Mouse (Mus musculus): ENCODE results near the gene Dhx16. TPM values are rescaled to one million over a fixed set of nuclear protein-coding genes. Genes with fewer than 3 reads are reported as not detected.
"Not testable (repeated sequence)": the region's sequence is repeated elsewhere in the genome, so short reads cannot be mapped to it uniquely, and the experiment has no call there.

Dhx16 gene
- polyA plus RNA-seq, 1 experiment from 2014 or later: 51.3 TPM

DNA sequence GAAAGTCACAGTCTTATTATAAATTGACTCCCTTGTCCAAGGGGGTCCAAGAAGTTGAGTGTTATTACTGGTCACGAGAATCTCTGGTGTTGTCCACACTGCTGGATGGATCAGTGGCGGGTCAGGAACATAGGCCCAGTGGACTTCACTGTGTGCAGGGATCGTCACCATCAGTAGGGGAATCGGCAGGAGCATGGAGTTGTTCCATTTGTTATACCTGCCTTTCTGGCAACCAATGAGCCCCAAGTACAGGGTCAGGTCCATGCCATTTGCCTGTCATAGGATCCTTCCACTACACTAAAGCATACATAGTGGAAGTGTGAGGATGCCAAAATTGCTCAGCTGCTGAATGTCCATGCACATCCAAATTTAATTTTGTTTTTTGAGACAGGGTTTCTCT is 53.0 kb downstream of the Dhx16 start:
- no peak for DNase-seq (ENCODE audit: low spot score)
- no peak for ATAC-seq (ENCODE audit: insufficient read depth, low FRiP score, low TSS enrichment)
- 92% methylated on average over 4 of the region's 4 CpGs for WGBS
- Histone ChIP-seq H3K4me3 (ENCODE audit: low read depth, low read length) (no peak overlapping the region), H3K27ac (ENCODE audit: low read depth, low read length) (no peak overlapping the region), H3K36me3 (ENCODE audit: control insufficient read depth, insufficient read depth, low read length) (peaks cover 24% of the 10 kb centered on the region), H3K4me2 (ENCODE audit: low read depth) (no peak overlapping the region), H3K4me1 (ENCODE audit: control insufficient read depth, insufficient read depth, low read length) (no peaks in the 10 kb centered on the region), H3K9me3 (ENCODE audit: control insufficient read depth, low read length) (no peaks in the 10 kb centered on the region), H3K9ac (ENCODE audit: low read length) (no peak overlapping the region), H3K27me3 (ENCODE audit: control insufficient read depth, insufficient read depth, low read length) (no peaks in the 10 kb centered on the region)

DNA sequence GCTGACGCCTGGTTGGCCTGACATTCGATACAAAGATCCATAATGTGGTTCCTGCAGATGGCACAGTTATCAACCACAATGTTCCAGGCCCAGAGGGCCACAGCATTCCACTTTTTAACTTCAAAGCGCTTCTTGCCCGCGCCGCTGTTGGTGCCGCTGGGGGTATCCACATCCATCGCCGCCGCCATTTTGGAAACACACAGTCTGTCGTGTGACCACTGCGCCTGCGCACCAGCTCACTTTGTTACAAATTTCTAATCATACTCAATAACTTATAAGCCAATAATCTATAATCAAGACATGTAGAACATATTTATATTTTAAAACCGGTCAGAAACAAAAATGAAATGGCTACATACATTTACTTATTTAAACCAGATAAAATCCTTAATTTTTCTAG is 56.1 kb downstream of the Dhx16 start:
- ATAC-seq (ENCODE audit: insufficient read depth, low FRiP score, low TSS enrichment); H3K27ac ChIP-seq (ENCODE audit: low read depth, low read length); H3K27me3 ChIP-seq (ENCODE audit: control insufficient read depth, insufficient read depth, low read length); H3K9ac ChIP-seq (ENCODE audit: low read length); H3K9me3 ChIP-seq (ENCODE audit: control insufficient read depth, low read length); H3K4me2 ChIP-seq (ENCODE audit: low read depth); H3K4me3 ChIP-seq (ENCODE audit: low read depth, low read length); DNase-seq (ENCODE audit: low spot score); H3K4me1 ChIP-seq (ENCODE audit: control insufficient read depth, insufficient read depth, low read length); H3K36me3 ChIP-seq (ENCODE audit: control insufficient read depth, insufficient read depth, low read length): not testable (repeated sequence)
- WGBS: 87% methylated on average over 14 of the region's 14 CpGs

DNA sequence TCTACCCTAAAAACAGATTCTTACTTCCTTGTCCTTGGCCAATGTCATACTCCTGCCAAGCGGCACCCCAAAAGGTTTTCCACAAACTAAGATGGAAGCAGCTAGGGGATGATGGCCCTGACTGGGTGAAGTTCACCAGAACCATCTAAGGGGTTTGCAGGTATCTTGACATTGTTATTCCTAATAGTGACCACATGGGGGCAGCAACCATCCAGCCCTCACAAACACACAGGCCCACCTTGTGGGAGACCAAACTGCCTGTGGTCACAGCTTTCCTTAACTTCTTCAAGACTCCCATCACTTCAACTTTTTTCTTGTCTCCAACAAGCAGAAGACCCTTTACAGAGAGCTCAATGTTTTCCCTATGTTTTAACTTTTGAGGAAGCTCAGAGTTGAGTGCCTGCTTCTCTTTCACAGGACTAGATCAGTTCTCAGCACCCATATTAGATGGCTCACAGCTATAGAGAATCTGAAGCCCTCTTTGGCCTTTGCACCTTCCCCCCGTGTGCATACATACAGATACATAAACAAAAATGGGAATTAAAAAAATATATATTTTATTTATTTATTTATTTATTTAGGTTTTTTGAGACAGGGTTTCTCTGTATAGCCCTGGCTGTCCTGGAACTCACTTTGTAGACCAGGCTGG is 58.2 kb downstream of the Dhx16 start:
- Histone ChIP-seq H3K27ac (ENCODE audit: low read depth, low read length) (no peak overlapping the region), H3K4me1 (ENCODE audit: control insufficient read depth, insufficient read depth, low read length) (no peaks in the 10 kb centered on the region), H3K27me3 (ENCODE audit: control insufficient read depth, insufficient read depth, low read length) (no peaks in the 10 kb centered on the region), H3K4me3 (ENCODE audit: low read depth, low read length) (no peak overlapping the region), H3K9me3 (ENCODE audit: control insufficient read depth, low read length) (no peaks in the 10 kb centered on the region), H3K36me3 (ENCODE audit: control insufficient read depth, insufficient read depth, low read length) (no peaks in the 10 kb centered on the region), H3K9ac (ENCODE audit: low read length) (no peak overlapping the region), H3K4me2 (ENCODE audit: low read depth) (no peak overlapping the region)
- DNase-seq (ENCODE audit: low spot score) (peak; percentile 57), ATAC-seq (ENCODE audit: insufficient read depth, low FRiP score, low TSS enrichment) (peak; percentile 61; the same call in 1 of the 2 replicates)
- 42% methylated on average over 2 of the region's 2 CpGs for WGBS

DNA sequence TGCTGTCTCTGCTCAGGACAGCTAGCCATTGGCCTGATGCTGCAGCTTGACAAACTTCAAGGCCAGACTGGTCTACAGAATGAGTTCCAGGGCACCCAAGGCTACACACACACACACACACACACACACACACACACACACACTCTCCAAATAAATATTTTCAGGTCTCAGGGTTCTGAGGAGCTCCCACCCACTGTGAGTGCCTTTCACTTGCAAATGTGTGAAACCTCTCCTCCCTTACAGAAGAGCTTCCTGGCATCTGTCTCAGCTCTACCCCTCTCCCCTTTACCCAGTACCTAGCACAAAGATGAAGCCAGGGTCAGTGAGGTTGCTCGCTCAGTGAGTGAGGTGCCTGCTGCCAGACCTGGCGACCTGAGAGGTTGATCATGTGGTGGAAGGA is 59.5 kb downstream of the Dhx16 start:
- DNase-seq (ENCODE audit: low spot score): no peak
- Histone ChIP-seq H3K27me3 (ENCODE audit: control insufficient read depth, insufficient read depth, low read length) (no peaks in the 10 kb centered on the region), H3K4me1 (ENCODE audit: control insufficient read depth, insufficient read depth, low read length) (no peaks in the 10 kb centered on the region), H3K36me3 (ENCODE audit: control insufficient read depth, insufficient read depth, low read length) (no peaks in the 10 kb centered on the region), H3K4me2 (ENCODE audit: low read depth) (no peak overlapping the region), H3K9me3 (ENCODE audit: control insufficient read depth, low read length) (no peaks in the 10 kb centered on the region), H3K4me3 (ENCODE audit: low read depth, low read length) (no peak overlapping the region), H3K27ac (ENCODE audit: low read depth, low read length) (no peak overlapping the region), H3K9ac (ENCODE audit: low read length) (no peak overlapping the region)
- WGBS: 50% methylated on average over 2 of the region's 2 CpGs
- no peak for ATAC-seq (ENCODE audit: insufficient read depth, low FRiP score, low TSS enrichment)

DNA sequence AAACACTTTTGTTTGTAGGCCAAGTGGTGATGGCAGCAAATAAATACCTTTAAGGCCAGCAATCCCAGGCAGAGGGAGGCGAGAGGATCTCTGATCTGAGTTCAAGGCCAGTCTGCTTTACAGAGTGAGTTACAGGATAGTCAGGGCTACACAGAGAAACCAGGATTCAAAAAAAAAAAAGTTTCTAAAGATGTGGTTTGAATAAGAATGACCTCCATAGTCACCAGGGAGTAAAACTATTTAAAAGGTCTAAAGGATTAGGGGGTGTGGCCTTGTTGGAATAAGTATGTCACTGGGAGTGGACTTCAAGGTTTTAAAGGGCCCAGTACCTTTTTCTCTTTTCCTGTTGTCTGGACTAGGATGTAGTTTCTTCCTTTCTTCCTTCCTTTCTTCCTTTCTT is 60.3 kb downstream of the Dhx16 start:
- Histone ChIP-seq H3K27ac (ENCODE audit: low read depth, low read length) (no peak overlapping the region), H3K36me3 (ENCODE audit: control insufficient read depth, insufficient read depth, low read length) (no peaks in the 10 kb centered on the region), H3K4me2 (ENCODE audit: low read depth) (no peak overlapping the region), H3K9me3 (ENCODE audit: control insufficient read depth, low read length) (no peaks in the 10 kb centered on the region), H3K9ac (ENCODE audit: low read length) (no peak overlapping the region), H3K4me1 (ENCODE audit: control insufficient read depth, insufficient read depth, low read length) (no peaks in the 10 kb centered on the region), H3K4me3 (ENCODE audit: low read depth, low read length) (no peak overlapping the region), H3K27me3 (ENCODE audit: control insufficient read depth, insufficient read depth, low read length) (no peaks in the 10 kb centered on the region)
- ATAC-seq (ENCODE audit: insufficient read depth, low FRiP score, low TSS enrichment) (no peak), DNase-seq (ENCODE audit: low spot score) (no peak)
- WGBS: 59% methylated on average over 1 of the region's 1 CpGs

MicroRNAs within 50 kb of the gene (microRNA counts, 519-probe panel; counts per million panel counts)
- microRNA mmu-miR-1894-3p (171 counts per million, percentile 57 among the panel's probes with 10 or more counts), microRNA mmu-miR-1894-5p (171 counts per million, percentile 57 among the panel's probes with 10 or more counts)

Small RNAs within 50 kb of the gene (microRNA-seq; reads per million reads assigned to microRNA genes)
- gene Gm28033 (2.1 reads per million), gene Mir1894 (not detected)

Other genes with a start within 250 kb of the Dhx16 start
- gene Mucl3, start 236.1 kb upstream of the Dhx16 start, polyA plus RNA-seq (2014; fragmentation: Nextera tagmentation; extraction: Ambion mirVana): 0.09 TPM in 1 of 2 replicates, not detected in the other
- 13.1 and 15.0 TPM in 2 replicates for gene Vars2, start 212.2 kb upstream of the Dhx16 start, polyA plus RNA-seq (2014; fragmentation: Nextera tagmentation; extraction: Ambion mirVana)
- 42.9 and 46.1 TPM in 2 replicates for gene Gtf2h4, start 206.1 kb upstream of the Dhx16 start, polyA plus RNA-seq (2014; fragmentation: Nextera tagmentation; extraction: Ambion mirVana)
- gene Ddr1, start 175.2 kb upstream of the Dhx16 start, polyA plus RNA-seq (2014; fragmentation: Nextera tagmentation; extraction: Ambion mirVana): 95.8 and 98.1 TPM in 2 replicates
- gene Ier3, start 58.1 kb upstream of the Dhx16 start, polyA plus RNA-seq (2014; fragmentation: Nextera tagmentation; extraction: Ambion mirVana): 2.0 and 2.8 TPM in 2 replicates
- gene Flot1, start 56.6 kb upstream of the Dhx16 start, polyA plus RNA-seq (2014; fragmentation: Nextera tagmentation; extraction: Ambion mirVana): 48.5 and 52.3 TPM in 2 replicates
- gene Tubb5, start 41.5 kb upstream of the Dhx16 start, polyA plus RNA-seq (2014; fragmentation: Nextera tagmentation; extraction: Ambion mirVana): 1,543 and 1,545 TPM in 2 replicates
- gene Mdc1, start 38.3 kb upstream of the Dhx16 start, polyA plus RNA-seq (2014; fragmentation: Nextera tagmentation; extraction: Ambion mirVana): 15.0 and 18.3 TPM in 2 replicates
- 47.3 and 50.3 TPM in 2 replicates for gene Nrm, start 18.5 kb upstream of the Dhx16 start, polyA plus RNA-seq (2014; fragmentation: Nextera tagmentation; extraction: Ambion mirVana)
- gene Ppp1r18, start 14.2 kb upstream of the Dhx16 start, polyA plus RNA-seq (2014; fragmentation: Nextera tagmentation; extraction: Ambion mirVana): 34.9 and 39.3 TPM in 2 replicates
- 23.7 and 28.5 TPM in 2 replicates for gene 2310061I04Rik, start 17.6 kb downstream of the Dhx16 start, polyA plus RNA-seq (2014; fragmentation: Nextera tagmentation; extraction: Ambion mirVana)
- 213 and 214 TPM in 2 replicates for gene Atat1, start 30.3 kb downstream of the Dhx16 start, polyA plus RNA-seq (2014; fragmentation: Nextera tagmentation; extraction: Ambion mirVana)
- 67.9 and 72.0 TPM in 2 replicates for gene Mrps18b, start 36.6 kb downstream of the Dhx16 start, polyA plus RNA-seq (2014; fragmentation: Nextera tagmentation; extraction: Ambion mirVana)
- gene Ppp1r10, start 36.6 kb downstream of the Dhx16 start, polyA plus RNA-seq (2014; fragmentation: Nextera tagmentation; extraction: Ambion mirVana): 48.9 and 49.3 TPM in 2 replicates
- gene Abcf1, start 89.9 kb downstream of the Dhx16 start, polyA plus RNA-seq (2014; fragmentation: Nextera tagmentation; extraction: Ambion mirVana): 103 and 113 TPM in 2 replicates
- 35.7 and 36.5 TPM in 2 replicates for gene Gnl1, start 100.0 kb downstream of the Dhx16 start, polyA plus RNA-seq (2014; fragmentation: Nextera tagmentation; extraction: Ambion mirVana)
- 39.3 and 44.4 TPM in 2 replicates for gene Prr3, start 100.4 kb downstream of the Dhx16 start, polyA plus RNA-seq (2014; fragmentation: Nextera tagmentation; extraction: Ambion mirVana)
- gene H2-T24, start 140.7 kb downstream of the Dhx16 start, polyA plus RNA-seq (2014; fragmentation: Nextera tagmentation; extraction: Ambion mirVana): 3.5 and 3.6 TPM in 2 replicates
- 2.7 and 3.0 TPM in 2 replicates for gene H2-T23, start 153.0 kb downstream of the Dhx16 start, polyA plus RNA-seq (2014; fragmentation: Nextera tagmentation; extraction: Ambion mirVana)
- 9.2 and 10.2 TPM in 2 replicates for gene H2-T22, start 162.9 kb downstream of the Dhx16 start, polyA plus RNA-seq (2014; fragmentation: Nextera tagmentation; extraction: Ambion mirVana)
- not detected in 2 replicates for gene Gm6034, start 163.1 kb downstream of the Dhx16 start, polyA plus RNA-seq (2014; fragmentation: Nextera tagmentation; extraction: Ambion mirVana)
- gene Gm11127, start 178.6 kb downstream of the Dhx16 start, polyA plus RNA-seq (2014; fragmentation: Nextera tagmentation; extraction: Ambion mirVana): not detected in 2 replicates
- gene Gm19684, start 241.9 kb downstream of the Dhx16 start, polyA plus RNA-seq (2014; fragmentation: Nextera tagmentation; extraction: Ambion mirVana): not detected in 2 replicates
- gene Gm7030, start 249.6 kb downstream of the Dhx16 start, polyA plus RNA-seq (2014; fragmentation: Nextera tagmentation; extraction: Ambion mirVana): not detected in 2 replicates

Measured in neural tube, embryonic 11.5 days (tissue).